Mouse (Mus musculus) kidney, postnatal 25 days (tissue): ENCODE measurements at regions not wholly inside any gene's neighbourhood (a gene's known extent, or its start where the extent isn't known, plus 50 kb on each side); places are given as distances from the start of the nearest gene placed in this dataset.
A peak's percentile ranks its signal among the peaks of the same experiment; 100 is the strongest.

Source experiments
- DNase-seq, 2 experiments: peaks; one replicate each; pipeline ENCODE4 v3.0.0; 2021; ENCODE audit warnings: mixed read lengths in 2 of 2

DNA sequence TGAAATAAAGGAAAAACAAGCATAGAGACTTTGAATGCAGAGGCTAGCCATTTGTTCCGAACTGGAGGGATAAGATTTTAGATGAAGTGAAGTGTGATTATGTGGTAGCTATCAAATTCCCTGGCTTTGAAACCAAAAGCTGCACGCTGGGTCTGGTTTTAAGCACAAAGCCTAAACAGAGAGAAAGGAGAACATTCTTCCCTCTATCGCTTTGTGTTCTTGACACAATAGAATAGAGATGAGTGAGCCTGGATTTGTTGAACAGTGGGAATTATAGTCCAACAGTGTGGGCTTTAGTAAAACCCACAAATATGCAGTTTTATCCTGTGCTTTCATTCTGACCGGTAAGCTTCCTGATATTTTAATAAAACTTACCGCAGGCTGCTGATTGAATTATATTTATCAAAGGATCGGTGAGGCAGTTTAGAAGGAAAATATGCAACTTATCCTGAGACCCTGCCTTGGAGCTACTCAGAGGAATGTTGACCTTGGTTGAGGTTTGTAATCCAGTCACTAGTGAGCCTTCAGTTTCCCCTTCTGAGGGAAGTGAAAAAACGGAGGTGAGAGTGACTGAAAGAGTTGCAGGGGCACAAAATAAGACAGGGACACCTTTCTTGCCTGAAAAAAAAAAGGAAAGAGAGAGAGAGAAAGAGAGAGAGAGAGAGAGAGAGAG is 481.7 kb upstream of the Tenm4 start:
- no peak for DNase-seq

DNA sequence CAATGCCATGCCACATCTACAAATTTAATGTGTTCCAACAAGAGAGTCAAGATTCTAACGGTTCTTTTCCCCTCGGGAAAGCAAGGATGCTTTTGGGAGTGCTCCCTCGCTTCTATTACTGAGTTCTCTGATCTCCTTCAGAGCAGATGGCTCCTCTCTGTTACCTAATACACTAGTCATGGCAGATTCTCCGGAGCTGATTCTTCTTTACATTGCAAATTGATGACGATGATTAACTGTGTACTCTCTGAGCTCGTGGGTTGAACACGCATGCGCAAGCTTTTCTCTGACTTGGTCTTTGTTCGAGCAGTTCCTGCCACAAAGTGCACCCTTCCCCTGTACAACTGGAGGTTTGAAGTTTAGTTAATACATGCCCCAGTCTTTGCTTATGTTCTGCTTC is 471.5 kb upstream of the Tenm4 start:
- DNase-seq: no peak

DNA sequence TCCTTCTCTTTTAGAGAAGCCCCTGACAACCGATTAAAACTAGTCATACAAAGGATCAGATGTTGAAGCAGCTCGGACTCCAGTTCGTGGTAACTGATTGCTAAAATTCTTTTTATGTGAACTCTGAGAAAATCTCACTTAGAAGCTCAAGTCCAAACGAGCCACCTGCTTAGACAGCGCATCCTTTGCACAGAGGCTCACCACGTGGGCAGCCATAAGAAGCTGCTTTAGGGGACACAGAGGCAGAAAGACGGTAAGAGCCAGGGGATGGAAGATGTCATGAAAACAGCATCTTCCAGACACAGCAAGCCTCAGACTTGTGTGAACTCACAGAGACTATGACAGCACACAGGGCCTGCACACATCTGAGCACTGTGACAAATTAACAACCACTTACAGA is 461.0 kb upstream of the Tenm4 start:
- no peak for DNase-seq

DNA sequence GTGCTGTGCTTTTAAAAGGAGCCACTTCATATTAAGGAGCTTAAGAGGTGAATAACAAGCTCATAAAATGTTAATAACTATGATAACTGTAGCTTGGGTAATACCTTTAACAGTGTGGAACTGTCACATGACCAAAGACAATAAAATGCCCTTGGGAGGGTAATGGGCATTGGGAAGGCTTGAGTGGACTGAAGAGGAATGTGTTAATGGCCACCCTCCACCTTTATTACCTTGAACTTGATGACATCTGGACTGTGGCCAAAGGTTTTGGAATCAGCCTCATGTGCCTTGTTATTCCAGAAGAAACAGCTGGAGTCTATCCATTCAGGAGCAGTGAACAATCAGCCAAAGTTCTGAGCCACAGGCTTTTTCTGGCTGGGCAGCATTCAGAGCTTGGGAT is 451.0 kb upstream of the Tenm4 start:
- peak; percentile 42 to 43 for DNase-seq

DNA sequence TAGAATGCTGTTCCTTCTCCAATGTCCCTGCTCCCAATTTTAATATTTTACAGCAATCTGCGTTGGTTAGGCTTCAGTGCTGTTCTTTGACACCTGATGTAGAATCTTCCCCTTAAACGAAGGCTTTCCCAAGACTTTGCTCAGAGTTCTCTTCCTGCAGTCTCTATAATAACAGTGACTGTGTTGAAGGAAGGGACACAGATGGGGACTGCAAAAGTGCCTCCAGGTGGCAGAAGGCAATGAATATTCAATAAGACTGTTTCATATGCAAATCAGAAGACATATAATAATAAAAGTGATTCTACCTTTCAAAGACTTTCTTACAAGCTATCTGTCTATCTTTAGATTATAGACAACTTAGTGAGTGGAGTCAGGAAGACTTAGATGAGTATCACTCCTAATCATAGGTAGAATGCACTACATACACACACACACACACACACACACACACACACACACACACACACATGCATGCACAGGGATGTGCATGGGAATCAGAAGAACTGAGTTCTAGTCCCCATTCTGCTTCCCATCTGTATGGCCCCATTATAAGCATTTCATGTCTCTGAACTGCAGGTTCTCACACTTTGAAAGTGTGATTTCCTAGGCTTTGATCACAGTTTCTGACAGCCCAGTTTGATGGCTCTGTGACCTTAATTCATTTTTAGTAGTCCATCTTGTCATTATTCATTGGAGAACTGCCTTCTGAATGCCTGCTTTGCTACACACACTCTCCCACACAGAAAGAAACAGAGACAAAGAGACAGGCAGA is 445.1 kb upstream of the Tenm4 start:
- DNase-seq: no peak

DNA sequence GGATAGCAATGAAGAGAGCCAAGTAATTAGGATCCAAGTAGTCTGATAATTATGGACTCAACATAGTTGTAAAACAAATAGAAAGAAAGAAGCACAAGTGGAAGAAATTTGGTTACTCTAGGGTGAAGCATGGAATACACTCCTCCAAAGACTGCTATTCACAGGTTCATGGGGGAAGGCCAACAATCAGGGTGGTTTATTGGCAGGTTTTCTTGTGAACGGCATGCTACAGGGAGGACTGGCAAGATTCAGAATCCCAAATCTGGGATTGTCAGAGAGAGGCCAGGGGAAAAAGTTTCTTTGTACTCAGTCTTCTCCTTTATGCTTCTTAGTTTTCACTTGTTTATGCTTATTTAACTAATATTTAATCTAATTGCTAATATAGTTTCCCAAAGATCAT is 437.2 kb upstream of the Tenm4 start:
- no peak for DNase-seq

DNA sequence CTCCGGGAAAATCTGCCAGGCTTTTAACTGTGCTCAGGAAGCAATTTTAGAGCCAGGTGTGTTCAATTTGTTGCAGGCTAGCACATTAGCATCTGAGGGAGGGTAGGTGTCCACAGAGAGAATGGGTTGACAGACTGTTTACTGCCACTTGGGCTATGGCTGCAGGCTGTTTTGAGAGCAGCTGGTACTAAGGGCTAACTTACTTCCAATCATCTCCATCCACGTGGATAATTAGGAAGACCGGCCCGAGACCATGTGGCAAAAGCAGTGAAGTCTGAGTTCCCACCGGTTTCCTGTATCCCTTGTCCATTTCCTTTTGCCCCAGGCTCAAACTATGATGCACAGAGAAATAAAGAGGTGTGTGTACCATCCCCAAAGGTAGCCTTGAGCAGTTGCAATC is 436.5 kb upstream of the Tenm4 start:
- DNase-seq: no peak

DNA sequence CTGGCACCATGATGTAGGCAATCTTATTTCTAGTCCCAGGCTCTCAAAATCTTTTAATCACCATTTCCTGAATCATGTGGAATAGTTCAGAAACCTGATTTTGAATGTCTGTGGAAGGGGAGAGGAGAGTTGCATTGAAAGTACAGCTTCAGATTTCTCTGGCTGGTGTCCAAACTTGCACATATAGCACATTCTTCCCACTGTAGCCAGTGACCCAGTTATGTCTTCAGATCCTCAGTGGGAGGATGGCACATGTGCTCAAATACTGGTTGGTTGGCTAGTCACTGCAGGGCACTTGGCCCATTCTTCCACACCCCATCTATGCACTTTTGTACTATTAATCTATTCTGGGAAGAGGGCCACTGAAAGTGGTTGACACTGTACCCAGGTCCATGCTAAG is 434.3 kb upstream of the Tenm4 start:
- no peak for DNase-seq

DNA sequence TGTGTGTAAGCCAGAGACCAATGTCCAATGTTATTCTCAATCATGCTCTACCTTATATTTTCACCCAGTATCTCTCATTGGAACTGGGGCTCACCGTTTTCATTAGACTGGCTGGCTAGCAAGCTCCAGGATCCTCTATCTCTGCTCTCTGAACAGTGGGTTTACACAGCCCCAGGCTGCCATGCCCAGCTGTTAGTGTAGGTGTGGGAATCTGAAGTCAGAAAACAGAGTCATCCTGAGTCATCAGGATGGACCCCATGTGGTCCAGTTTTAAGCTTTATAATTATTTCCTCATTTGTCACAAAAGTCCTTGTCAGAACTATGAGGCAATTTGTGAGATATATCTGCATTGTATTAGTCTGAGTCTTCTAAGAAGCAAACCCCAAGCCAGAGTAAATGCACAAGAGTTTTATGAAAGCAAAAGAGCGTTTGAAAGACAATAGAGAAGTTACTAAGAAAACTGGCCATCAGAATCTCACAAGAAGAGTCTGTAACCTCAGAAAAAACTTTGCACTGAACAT is 432.3 kb upstream of the Tenm4 start:
- no peak for DNase-seq

DNA sequence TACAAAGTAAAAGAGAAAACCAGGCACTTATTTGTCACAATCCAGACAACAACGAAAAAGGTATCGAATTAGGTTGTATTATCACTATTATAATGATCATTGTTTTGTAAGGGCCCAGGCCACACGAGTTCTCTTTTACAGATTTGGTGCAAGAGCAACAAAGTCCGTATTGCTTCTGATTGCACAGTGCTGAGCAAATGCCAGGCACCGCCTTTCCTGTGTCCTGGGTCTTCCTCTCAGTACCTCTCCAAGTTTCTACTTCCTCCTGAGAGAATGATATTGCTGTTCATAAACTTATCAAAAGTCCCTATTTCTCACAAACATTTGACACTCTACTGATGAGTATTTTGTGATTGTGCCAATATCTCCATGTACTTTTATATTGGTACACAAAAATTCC is 431.3 kb upstream of the Tenm4 start:
- no peak for DNase-seq

DNA sequence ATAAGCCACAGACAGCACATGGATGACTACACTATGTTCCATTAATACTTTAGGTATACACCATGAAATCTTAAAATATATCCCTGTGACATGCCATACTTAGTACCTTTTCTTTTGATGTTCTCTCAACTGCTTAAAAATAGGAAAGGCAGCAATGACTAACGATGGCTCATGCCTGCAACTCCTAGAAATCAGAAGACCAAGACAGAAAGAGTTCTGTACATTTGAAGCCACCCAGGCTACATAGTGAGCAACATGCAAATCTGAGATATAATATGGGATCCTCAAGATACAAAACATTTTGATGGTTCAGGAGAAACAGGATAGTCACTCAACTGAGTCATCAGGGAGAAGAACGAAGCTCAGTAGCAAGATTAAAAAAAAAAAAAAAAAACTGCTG is 412.7 kb upstream of the Tenm4 start:
- DNase-seq: no peak

DNA sequence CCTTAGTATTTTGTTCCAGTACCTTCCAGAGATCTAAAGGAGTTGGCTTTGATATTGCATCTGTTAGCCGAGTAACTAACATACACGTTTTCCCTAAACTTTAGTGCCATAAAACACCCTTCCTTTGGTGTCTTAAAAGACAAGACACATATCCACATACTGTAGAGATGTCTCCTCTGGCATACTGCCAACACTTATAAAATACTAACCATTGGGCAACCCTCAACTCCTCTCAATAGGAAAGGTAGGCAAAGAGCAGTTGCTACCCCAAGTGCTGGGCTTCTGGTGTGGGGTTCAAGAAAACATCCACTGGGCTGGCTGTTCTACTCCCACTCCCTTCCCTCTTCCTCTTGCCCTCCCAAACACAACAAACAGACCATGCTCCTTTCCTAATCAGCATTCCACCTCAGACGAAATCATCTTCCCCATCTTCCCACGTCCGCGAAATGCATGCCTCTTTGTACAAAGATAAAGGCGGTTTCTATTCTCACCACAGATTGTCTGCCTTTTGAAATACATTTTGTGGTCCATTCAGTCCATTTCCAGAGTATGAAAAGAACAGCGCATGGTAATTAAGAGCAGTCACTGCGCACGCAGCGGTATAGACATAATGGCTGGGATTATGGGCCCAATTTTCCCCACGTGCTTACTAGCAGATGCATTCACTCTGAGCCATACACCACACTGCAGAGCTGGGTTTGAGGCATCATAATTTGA is 409.9 kb upstream of the Tenm4 start:
- no peak for DNase-seq

DNA sequence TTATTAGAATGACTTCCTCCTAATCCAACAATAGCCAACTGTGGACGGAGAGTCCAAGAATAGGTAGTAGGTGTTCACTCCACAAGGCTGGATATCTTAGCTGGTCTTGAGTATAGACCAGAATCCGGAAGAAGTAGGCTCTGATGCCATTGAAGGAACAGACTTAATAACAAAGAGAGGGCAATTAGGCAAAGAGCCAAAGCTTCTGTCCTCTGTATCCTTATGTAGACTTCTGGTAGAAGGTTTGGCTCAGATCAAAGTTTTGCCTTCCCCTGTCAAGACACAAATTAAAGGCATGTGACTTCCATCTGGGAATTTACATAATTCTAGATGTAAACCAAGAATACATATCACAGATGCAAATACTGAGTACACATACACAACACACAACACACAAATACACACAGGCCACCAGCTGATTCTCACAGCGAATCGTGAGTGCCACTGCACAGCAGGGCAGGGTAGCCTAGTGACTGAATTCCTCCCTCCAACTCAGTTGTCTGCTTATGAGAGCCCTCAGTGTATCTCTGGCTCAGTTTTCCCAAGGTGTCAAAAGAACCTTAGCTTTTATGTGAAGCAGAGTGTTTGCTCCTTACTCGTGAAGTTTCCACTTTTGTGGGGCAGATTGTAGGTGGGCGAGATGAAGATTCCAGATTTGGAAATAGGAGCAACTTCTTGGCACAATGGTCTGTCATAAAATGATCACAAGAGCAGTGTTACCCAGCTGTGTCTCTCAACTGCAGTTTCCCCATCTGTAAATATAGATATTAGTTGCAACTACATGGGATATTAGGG is 404.5 kb upstream of the Tenm4 start:
- DNase-seq: no peak

DNA sequence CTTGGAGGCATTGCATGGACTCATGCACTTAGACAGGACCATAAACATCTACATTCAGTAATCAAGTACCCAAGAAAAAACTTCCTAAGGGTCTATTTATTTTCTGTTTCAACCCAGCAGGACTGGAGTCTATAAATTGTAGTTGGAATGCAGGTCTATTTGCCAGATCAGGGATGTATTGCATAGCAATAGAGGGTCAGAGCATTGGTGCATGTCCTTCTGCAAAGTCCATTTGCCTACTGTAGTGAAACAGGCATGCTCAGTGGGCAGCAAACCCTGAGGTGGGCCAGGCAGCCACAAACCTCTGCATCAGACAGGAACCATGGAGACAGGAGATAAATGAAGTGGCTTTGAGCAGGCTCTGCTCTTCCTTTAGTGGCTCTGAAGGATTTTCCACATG is 386.5 kb upstream of the Tenm4 start:
- no peak for DNase-seq

DNA sequence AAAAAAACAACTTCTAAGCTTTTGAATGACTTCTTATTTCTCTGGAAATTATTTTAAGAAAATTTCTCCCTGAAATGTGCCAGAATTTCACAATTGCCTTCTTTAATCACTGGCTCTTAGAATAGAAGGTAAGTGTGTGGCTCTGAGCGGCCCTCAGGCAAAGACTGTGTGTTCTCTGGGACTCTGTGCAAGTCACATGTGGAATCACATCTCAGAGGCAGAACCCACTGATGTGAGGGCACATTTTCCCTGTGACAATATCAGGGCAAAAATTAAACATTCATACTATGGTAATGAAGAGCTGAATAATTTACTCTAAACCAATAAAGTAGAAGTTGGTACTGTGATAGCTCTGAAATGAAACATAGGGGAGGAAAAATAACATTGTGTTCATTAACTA is 383.5 kb upstream of the Tenm4 start:
- no peak for DNase-seq

DNA sequence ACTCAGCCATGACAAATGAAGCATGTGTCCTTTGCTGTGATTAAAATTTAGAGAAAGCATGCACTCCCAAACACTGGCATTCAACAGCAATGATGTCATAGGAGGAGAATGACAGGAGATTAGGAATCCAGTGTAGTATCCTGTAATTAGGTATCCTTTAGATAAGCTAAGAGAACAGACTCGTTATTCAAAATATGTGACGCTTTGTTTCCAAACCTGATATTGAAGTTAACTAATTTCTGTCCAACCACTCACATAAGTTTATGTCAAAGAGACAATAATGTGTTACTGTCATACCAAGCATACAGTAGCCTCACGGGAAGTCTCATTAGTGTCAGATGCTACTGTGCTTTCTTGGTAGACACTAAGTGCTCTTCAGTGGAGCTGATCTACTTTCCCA is 383.1 kb upstream of the Tenm4 start:
- no peak for DNase-seq

DNA sequence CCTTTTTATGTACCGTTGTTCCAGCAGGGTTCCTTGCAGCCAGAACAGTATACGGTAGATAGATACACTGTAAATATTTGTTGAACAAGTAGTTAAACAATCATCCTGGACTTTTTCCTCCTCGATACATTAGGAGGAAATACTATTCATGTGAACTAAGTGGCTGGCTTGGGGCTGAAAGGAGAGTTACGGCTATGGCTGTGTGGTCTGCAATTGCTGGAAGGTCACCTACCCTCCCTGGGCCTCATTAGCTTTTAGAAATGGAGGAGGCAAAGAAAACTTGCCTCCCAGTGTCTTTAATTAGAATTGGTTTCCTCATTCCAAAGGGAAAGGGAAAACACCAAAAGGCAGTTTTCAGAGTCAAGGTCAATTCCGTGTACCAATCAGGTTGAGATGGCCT is 381.6 kb upstream of the Tenm4 start:
- peak in 1 of 2 experiments; percentile 1 for DNase-seq

DNA sequence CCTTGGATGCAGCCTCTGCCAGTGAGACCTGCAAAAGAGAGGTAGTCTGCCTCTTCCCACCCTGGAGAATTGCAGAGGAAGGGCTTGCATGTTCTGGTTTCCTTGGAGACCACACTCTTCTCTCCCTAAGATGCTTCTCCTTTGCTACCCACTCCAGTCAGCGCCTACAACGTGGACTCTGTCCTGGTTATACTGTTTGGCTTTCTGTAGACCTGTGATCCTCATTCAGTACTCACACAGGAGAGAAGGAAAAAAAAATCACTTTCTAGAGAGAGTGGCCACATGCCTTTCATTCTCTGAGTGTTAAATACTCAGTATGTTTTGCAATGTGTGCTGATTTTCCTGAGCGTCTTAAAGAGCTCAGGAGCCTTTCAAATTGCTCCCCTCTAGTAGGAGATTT is 372.0 kb upstream of the Tenm4 start:
- DNase-seq: no peak

DNA sequence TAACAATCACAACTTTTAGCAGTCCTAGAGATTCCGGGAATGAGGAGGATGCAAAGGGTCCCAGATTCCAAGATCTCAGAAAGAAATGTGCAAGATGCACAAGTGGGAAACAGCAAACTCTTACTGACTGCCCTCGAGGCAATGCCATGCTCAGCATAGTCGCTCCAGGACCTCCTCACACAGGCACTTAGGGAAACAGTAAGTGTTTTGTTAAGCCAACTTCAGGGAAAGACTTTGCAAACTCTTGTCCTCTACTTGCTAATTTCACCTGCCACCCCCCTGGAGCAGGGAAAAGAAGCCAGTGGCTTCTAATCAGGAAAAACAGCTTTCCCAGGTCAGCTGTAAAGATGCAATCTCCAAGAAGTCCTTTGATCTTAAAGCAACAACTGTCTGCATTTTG is 361.4 kb upstream of the Tenm4 start:
- DNase-seq: no peak

DNA sequence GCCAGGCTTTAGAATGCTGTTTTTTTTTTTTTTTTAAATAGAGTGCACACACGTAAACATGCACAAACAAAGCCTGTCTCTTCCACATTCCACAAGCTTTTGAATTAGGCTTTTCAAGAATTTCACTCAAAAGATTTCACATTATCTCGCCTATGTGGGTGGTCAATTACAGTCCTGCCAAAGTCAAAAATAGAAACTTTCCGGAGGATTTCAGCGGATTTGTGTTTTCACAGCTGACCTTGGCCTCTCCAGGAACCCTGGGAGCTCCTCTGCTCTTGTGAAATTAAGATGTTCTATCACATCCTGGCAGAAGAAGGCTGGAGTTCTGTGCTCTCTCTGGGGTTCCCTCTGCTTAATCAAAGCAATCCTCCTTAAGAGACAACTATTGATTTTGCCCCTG is 360.9 kb upstream of the Tenm4 start:
- DNase-seq: no peak

DNA sequence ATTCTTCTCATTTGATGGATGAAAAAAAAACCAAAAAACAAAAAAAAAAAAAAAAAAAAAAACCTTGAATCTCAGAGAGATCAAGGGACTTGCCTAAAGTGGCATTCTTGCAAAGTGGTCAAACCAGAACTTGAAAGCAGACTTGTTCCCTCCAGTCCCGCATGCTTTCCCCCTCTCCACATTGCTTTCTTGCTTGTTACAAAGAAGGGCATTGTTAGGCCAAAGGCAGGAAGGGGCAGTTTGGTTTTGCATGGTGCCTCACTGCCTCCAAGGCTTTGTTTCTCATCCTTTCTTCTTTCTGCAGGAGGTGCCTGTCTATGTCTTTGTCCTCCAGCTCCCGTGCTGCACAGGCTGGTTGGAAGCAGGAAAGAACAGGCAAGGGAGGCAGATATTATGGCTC is 356.2 kb upstream of the Tenm4 start:
- DNase-seq: no peak

DNA sequence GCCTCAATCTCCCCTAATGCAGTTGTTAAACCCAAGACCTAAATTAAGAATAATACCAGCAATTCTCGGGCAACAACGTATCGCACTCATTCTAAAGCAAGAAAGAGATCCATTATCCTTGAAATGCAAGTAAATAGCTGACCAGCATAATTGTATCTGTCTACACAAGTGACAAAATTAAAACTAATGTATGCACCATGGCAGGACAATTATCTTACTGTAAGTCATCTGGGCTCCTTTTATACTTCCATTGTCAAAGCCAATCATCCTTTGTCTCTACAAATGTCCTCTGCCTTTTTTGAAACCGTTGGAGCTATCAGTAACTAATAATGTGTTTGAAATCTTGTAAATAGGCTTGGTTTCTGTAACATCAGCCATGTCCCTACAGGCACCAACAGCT is 347.5 kb upstream of the Tenm4 start:
- no peak for DNase-seq

DNA sequence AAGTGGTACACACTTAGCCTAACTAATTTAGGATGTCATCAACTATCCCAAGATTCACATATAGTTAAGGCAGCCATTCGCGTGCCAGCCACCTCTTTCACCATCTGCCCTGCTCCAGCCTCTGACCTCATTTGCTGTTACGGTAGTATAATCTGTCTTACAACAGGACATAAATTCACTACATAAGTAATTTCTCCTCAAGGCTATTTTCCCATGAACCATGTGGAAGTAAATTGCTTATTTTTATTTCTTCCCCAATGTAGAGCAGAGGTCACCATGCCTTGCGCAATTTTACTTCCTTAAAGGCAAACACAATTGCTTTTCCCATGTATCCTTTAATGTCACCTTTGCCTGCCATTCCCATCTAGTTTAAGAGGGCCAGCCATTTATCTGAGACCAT is 341.2 kb upstream of the Tenm4 start:
- DNase-seq: no peak
